Mouse (Mus musculus) cortical plate, adult 2 months (tissue): ENCODE measurements around the gene Gata3. TPM values are rescaled to one million over a fixed set of nuclear protein-coding genes. Genes with fewer than 3 reads are reported as not detected.

Experiments used
- H3K27ac ChIP-seq: fragments of 200-500 bp; 2 replicates; pipeline ENCODE4 v1.5.1; 2012; ENCODE audit warnings: low read length, control low read depth, inconsistent platforms; ENCODE audit not compliant: insufficient read depth
- H3K4me1 ChIP-seq: fragments of 200-500 bp; 2 replicates; pipeline ENCODE4 v1.6.1; 2011; ENCODE audit warnings: low read length; ENCODE audit not compliant: control insufficient read depth, insufficient read depth
- H3K4me3 ChIP-seq: fragments of 200-500 bp; 2 replicates; pipeline ENCODE4 v1.5.1; 2011; ENCODE audit warnings: mild to moderate bottlenecking, low read length, control low read depth; ENCODE audit not compliant: insufficient read depth
- CTCF ChIP-seq: fragments of 200-500 bp; IDR thresholded peaks from 2 replicates; pipeline ENCODE4 v1.5.1; 2011; ENCODE audit warnings: mild to moderate bottlenecking, control low read depth, low read length; ENCODE audit not compliant: insufficient read depth; ENCODE audit errors: extremely low read depth
- POLR2A ChIP-seq: fragments of 200-500 bp; IDR thresholded peaks from 2 replicates; pipeline ENCODE4 v1.6.1; 2011; ENCODE audit warnings: mild to moderate bottlenecking, low read length, control low read depth; ENCODE audit not compliant: insufficient read depth; ENCODE audit errors: extremely low read depth
- polyA plus RNA-seq: library from polyadenylated mRNA; depleted of rRNA; stranded (reverse); fragments of >200 nt; gene quantifications from 2 replicates; pipeline ENCODE4 v1.2.3, GENCODE M21; 2012; rRNA removed

Gata3 gene
- 0.06 and 0.21 TPM in 2 replicates for polyA plus RNA-seq

DNA sequence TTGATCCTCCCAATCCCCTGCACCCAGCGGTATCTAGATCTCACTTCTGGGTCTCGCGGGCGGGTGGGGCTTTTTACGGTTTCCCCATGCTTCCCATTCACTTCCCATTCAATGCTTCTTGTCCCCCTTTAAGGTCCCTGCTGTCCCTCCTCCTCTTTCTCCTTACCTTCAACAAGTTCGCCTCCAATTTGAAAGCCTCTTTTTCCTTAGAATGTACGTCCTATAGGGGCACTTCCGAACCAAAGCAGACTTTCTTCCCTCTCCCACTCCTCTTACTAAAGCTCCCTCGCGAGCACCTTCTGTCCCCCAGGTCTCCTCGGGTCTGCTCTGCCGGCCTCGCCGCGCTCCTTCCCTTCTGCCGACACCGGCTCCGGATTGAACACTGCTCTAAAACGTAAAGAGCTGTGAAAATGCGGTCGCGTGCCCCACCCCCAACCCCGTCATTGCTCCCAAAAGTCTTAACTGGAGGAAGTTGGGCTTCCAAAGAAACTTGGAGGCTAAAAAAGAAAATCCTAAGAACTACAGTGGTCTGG, at the start of gene Gata3:
Gata3 (minus strand) TSS at position 384 of the 533 bp plus-strand sequence.
- no peak for TF ChIP-seq POLR2A
- TF ChIP-seq CTCF, result no peak
- no peaks in the 10 kb centered on the region for H3K4me1 ChIP-seq
- H3K27ac ChIP-seq, result no peak within 1 kb of the TSS
- no peak within 1 kb of the TSS for H3K4me3 ChIP-seq

DNA sequence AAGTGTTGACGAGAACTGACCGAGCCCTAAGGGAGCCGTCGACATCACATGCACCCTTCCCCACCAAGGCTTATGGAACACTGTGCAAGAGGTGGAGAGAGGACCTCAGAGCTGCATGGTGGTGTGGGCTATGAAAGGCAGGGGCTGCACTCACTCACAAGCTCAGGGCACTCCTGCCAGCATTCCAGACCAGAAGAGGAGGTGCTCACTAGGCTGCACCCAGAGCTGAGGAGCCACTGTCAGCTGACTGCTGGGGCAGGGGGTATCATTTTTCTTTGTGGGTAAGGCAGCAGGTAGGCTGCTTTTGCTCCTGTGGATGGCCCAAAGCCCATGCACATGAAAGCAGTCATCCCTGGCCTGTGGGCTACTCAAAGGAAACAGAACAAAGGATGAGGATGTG, 49.4 kb upstream of the Gata3 start:
- Histone ChIP-seq H3K27ac (no peak overlapping the region), H3K4me1 (no peaks in the 10 kb centered on the region), H3K4me3 (no peak overlapping the region)
- TF ChIP-seq CTCF (no peak), POLR2A (no peak)

DNA sequence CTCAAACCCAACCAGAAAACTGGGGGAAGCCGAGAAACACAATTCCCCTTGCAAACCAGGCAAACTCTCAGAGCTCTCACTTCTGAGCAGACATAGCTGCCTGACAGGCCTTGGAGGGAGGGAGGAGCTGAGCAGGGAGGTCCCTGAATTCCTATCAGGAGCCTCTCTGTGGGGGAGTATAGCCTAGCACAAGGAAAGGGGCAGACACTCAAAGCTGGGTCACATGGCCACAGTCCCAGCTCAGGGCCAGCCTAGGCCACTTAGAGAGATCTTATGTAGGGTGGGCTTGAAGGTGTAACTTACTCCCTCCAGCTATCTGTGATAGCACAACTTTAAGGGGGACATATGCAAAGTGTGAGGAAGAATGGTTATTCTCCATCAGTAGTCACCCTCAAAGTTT, 46.1 kb upstream of the Gata3 start:
- TF ChIP-seq POLR2A (no peak), CTCF (no peak)
- Histone ChIP-seq H3K27ac (no peak overlapping the region), H3K4me1 (no peaks in the 10 kb centered on the region), H3K4me3 (no peak overlapping the region)

DNA sequence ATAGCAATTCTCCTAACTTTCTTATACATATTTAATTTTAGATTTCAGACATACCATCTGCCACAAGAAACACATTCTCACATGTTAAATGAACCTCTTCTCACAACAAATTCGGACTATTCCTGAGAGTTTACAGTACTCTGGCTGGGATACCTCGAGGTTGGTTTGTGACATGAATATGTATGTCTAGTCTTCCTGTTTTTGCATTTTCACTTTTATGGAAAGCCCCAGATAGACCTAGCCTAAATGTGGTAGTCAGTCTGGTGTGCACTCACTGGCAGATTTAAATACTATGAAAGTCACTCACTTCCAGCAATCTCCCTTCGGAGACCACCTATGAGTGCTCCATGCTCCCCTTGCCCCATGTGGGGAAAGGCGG, 37.1 kb upstream of the Gata3 start:
- Histone ChIP-seq H3K4me3 (no peak overlapping the region), H3K27ac (peak overlapping the region; percentile 6; the same call in 1 of the 2 replicates), H3K4me1 (peaks cover 2% of the 10 kb centered on the region; the same call in 1 of the 2 replicates)
- TF ChIP-seq POLR2A (no peak), CTCF (no peak)

DNA sequence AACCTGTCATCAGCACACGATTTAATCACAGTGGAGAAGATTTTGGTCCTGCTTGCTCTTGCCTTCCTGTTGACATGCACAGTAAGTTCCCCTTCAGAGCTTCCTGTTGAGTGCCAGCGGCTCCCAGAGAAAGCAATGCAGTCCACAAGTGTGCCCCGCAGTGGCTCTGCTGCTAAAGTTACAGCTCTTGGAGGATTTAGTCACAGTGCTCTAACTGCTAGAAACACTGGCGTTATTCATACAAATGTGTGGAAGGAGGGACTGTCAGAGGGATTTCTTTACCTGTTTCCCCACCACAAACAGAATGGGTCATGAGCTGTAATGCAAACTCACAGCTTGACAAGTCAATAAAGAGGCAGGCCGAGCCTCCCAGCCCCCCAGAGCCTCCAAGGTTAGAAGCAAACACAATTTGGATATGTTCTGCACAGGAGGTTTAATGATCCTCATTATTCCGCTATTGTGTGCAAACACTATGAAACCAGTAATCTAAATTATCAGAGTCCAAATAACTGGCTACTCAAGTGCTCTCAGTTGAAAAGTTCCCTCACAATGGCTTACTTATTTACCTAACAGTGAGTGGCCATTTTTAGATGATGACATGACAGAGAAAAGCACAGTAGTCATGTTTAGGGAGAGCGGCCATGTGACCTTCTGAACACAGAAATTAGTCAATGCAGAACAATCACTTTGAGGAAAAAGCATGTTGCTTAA, 36.5 kb upstream of the Gata3 start:
- Histone ChIP-seq H3K4me1 (peaks cover 2% of the 10 kb centered on the region; the same call in 1 of the 2 replicates), H3K4me3 (no peak overlapping the region), H3K27ac (no peak overlapping the region)
- TF ChIP-seq CTCF (no peak), POLR2A (no peak)

DNA sequence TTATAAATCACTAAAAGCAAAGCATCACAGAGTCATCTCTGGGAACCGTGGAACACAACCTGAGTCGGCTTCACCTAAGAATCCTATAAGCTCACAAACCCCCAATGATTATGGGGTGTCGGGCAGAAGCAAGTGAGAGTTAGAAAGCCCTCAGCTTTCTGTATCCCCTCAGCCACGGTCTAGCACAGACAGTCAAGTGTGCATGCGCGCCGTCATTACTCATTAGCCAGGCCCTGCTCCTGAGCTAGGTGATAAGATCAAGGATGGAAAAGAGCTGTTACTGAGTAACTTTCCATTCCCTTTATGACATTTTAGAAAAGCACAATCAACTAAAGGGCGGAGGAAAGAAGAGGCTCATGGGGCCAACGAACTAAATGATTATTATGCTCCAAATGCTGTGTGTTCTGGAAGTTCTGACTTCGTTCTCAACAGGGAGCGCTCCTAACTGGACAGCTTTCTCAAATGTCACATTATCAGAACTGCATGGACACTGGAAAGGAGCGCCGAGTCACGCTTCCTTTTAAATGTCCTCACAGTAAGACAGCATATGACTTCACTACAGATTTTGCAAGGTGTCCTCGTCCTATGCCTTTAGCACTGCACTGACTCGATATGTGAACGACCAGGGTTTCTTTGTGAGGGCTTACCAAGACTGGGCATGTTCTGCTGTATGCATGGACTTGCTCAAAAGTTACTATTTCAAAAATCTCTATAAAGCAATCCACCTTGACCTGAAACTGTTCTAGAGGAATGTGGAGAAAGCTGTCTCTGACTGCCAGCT, 29.0 kb upstream of the Gata3 start:
- TF ChIP-seq CTCF, result no peak
- TF ChIP-seq POLR2A, result no peak
- Histone ChIP-seq H3K27ac (no peak overlapping the region), H3K4me1 (no peaks in the 10 kb centered on the region), H3K4me3 (no peak overlapping the region)

DNA sequence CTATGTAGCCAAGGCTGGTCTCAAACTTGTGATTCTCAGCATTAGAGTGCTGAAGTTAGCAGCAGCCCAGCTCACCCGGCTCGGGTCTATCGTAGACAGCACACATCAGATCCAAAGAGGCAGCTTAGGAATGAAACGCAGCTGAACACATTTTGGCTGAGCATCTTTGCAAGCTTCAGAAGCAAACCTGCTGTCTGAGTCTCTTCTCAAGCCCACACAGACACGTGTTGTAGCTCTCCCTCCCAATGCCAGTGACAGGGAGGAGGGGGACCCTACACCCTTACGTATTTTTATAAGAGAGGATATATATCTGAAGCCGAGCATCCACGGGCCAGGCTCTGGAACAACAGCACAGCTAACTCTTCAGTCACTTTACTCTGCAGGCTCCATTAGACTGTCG, 27.8 kb upstream of the Gata3 start:
- Histone ChIP-seq H3K27ac (no peak overlapping the region), H3K4me3 (no peak overlapping the region), H3K4me1 (no peaks in the 10 kb centered on the region)
- TF ChIP-seq POLR2A (no peak), CTCF (no peak)

DNA sequence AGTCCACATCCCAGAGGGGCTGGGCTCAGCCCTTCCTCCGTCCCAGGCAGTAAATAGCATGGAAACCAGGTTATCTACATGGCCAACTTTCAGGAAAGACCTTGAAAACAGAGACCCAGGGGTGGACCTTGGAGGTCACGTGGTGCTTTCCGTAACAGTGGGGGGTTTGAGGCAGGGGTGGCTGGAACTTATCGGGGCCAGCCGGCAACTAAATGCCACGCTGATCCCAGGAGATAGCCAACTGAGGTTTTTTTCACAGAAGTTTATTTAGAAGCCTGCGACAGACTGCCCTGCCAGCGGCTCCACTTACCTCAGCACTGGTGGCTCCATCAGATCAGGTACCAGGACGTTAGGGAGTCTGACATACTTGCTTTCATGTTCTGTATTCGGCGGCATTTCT, 16.2 kb upstream of the Gata3 start:
- Histone ChIP-seq H3K4me3 (no peak overlapping the region), H3K27ac (no peak overlapping the region), H3K4me1 (no peaks in the 10 kb centered on the region)
- TF ChIP-seq POLR2A (no peak), CTCF (no peak)

DNA sequence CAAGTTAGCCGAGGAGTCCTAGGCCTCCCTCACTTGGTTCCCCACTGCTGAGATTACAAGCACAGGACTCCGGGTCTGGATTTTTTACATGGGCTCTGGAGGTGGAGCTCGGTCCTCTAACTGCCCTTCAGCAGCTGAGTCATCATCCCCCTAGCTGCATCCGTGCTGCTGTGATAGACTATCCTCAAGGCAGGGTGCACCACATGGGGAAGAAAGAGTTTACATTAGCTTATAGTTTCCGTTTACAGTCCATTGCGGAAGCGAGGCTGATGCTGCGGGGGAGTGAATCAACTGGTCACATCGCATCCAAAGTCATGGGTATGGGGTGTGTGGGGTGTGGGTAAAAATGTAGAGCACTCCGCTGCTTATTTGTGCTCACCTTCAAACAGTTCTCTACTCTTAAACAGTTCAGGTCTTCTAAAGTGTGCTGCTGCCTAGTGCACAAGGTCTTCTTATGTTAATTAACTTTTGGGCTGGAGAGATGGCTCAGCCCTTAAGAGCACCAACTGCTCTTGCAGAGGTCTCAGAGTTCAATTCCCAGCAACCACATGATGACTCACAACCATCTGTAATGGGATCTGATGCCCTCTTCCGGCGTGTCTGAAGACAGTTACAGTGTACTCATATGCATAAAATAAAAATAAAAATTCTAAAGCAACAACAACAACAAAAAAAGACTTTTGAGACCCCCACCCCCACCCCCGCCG, 14.2 kb upstream of the Gata3 start:
- Histone ChIP-seq H3K4me1 (no peaks in the 10 kb centered on the region), H3K4me3 (no peak overlapping the region), H3K27ac (no peak overlapping the region)
- no peak for TF ChIP-seq CTCF
